Mouse (Mus musculus): Measurements from ENCODE around the gene Acad11. TPM values are rescaled to one million over a fixed set of nuclear protein-coding genes. Genes with fewer than 3 reads are reported as not detected.

Gene Acad11
- polyA plus RNA-seq, 1 experiment from 2014 or later = 11.1 TPM

DNA sequence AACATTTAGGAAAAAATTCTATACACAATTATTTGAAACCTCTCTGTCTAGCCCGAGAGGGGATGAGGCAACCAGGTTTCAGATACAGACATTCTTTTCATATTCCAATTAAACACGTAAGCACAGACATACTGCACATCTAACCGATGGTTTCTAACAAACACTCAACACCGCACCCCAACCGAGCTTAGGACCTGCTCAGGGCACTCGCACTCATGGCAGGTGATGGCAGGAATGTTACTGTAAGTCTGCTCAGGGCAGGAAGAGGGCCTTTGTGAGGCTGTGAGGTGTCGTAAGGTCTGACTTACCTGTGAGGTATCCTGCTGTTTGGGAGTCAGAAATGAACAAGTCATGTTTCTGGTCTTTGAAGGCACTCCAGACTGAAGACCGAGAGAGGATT lies 93.3 kb downstream of the Acad11 start:
- H3K4me1 ChIP-seq (ENCODE audit: control insufficient read depth, insufficient read depth, low read length) = no peaks in the 10 kb centered on the region
- no peaks in the 10 kb centered on the region for H3K27me3 ChIP-seq (ENCODE audit: control insufficient read depth, insufficient read depth, low read length)
- H3K27ac ChIP-seq (replicated peaks; ENCODE audit: low read depth, low read length) = no peak overlapping the region
- no peak overlapping the region for H3K4me2 ChIP-seq (ENCODE audit: low read depth, low read length)
- DNase-seq (ENCODE audit: low spot score) = no peak
- H3K4me3 ChIP-seq (ENCODE audit: low read depth, low read length) = no peak overlapping the region
- no peak overlapping the region for H3K9ac ChIP-seq (replicated peaks; ENCODE audit: low read length)
- ATAC-seq (replicated peaks; ENCODE audit: insufficient number of reproducible peaks, low FRiP score, low TSS enrichment, low read depth) = no peak
- peaks cover 14% of the 10 kb centered on the region for H3K36me3 ChIP-seq (replicated peaks; ENCODE audit: control insufficient read depth, insufficient read depth, low read depth, low read length)
- 92% methylated on average over 8 of the region's 8 CpGs for WGBS
- H3K9me3 ChIP-seq (replicated peaks; ENCODE audit: control insufficient read depth, low read length) = no peaks in the 10 kb centered on the region

DNA sequence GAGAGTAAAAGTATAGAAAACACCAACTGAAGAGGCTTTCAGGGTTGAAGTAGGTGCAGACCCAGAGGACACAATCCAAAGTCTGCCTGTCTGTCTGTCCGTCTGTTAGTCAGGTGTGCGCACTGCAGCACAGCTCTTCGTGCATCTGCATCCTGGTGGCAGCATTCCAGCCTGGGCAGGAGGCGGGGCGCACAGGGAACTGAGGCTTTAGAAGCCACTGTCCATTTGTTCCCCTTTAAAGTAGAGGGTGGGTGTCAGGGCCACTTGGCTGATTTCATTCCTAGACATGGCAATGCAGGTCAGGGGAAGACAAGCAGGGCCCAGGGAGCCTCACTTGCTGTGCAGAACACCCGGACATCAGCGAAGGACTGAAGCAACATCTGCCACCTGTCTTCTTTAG lies 94.1 kb downstream of the Acad11 start:
- no peak overlapping the region for H3K4me3 ChIP-seq (ENCODE audit: low read depth, low read length)
- H3K9me3 ChIP-seq (replicated peaks; ENCODE audit: control insufficient read depth, low read length) = no peaks in the 10 kb centered on the region
- H3K9ac ChIP-seq (replicated peaks; ENCODE audit: low read length) = no peak overlapping the region
- H3K4me1 ChIP-seq (ENCODE audit: control insufficient read depth, insufficient read depth, low read length) = no peaks in the 10 kb centered on the region
- H3K27ac ChIP-seq (replicated peaks; ENCODE audit: low read depth, low read length) = no peak overlapping the region
- DNase-seq (ENCODE audit: low spot score) = no peak
- H3K4me2 ChIP-seq (ENCODE audit: low read depth, low read length) = no peak overlapping the region
- no peaks in the 10 kb centered on the region for H3K27me3 ChIP-seq (ENCODE audit: control insufficient read depth, insufficient read depth, low read length)
- no peak for ATAC-seq (replicated peaks; ENCODE audit: insufficient number of reproducible peaks, low FRiP score, low TSS enrichment, low read depth)
- WGBS = 98% methylated on average over 7 of the region's 7 CpGs
- peaks cover 14% of the 10 kb centered on the region for H3K36me3 ChIP-seq (replicated peaks; ENCODE audit: control insufficient read depth, insufficient read depth, low read depth, low read length)

DNA sequence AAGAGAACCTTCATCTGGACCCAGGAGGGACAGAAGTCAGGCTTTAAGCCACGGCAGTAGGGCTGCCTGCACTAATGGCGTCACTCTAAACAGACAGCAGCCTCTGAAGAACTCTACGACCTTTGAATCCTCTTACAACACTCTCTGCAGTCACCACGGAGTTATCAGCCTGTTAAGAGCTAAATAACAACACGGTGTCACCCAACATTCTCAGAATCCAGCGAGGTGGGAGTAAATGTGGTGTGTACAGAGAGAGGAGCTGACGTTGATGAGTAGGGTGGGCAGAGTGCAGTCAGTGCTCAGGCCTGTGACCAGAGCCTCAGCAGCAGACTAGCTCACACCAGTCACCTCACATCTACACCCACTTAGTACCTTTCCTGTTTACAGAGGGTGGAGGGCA lies 97.9 kb downstream of the Acad11 start:
- Histone ChIP-seq H3K27me3 (ENCODE audit: control insufficient read depth, insufficient read depth, low read length) (no peaks in the 10 kb centered on the region), H3K36me3 (replicated peaks; ENCODE audit: control insufficient read depth, insufficient read depth, low read depth, low read length) (peaks cover 12% of the 10 kb centered on the region), H3K4me3 (ENCODE audit: low read depth, low read length) (no peak overlapping the region), H3K9ac (replicated peaks; ENCODE audit: low read length) (no peak overlapping the region), H3K4me2 (ENCODE audit: low read depth, low read length) (no peak overlapping the region), H3K4me1 (ENCODE audit: control insufficient read depth, insufficient read depth, low read length) (no peaks in the 10 kb centered on the region), H3K27ac (replicated peaks; ENCODE audit: low read depth, low read length) (no peak overlapping the region), H3K9me3 (replicated peaks; ENCODE audit: control insufficient read depth, low read length) (no peaks in the 10 kb centered on the region)
- ATAC-seq (replicated peaks; ENCODE audit: insufficient number of reproducible peaks, low FRiP score, low TSS enrichment, low read depth) (no peak), DNase-seq (ENCODE audit: low spot score) (no peak)
- WGBS = 88% methylated on average over 7 of the region's 7 CpGs

GRCm38 (mm10) chr9:104164194-104164593 lies 101.0 kb downstream of the Acad11 start:
- no peak overlapping the region for H3K4me3 ChIP-seq (ENCODE audit: low read depth, low read length)
- H3K9ac ChIP-seq (replicated peaks; ENCODE audit: low read length) = no peak overlapping the region
- ATAC-seq (replicated peaks; ENCODE audit: insufficient number of reproducible peaks, low FRiP score, low TSS enrichment, low read depth) (no peak), DNase-seq (ENCODE audit: low spot score) (no peak)
- H3K4me2 ChIP-seq (ENCODE audit: low read depth, low read length) = no peak overlapping the region
- no peaks in the 10 kb centered on the region for H3K9me3 ChIP-seq (replicated peaks; ENCODE audit: control insufficient read depth, low read length)
- no peaks in the 10 kb centered on the region for H3K27me3 ChIP-seq (ENCODE audit: control insufficient read depth, insufficient read depth, low read length)
- 85% methylated on average over 5 of the region's 5 CpGs for WGBS
- no peak overlapping the region for H3K27ac ChIP-seq (replicated peaks; ENCODE audit: low read depth, low read length)
- no peaks in the 10 kb centered on the region for H3K4me1 ChIP-seq (ENCODE audit: control insufficient read depth, insufficient read depth, low read length)
- peaks cover 10% of the 10 kb centered on the region for H3K36me3 ChIP-seq (replicated peaks; ENCODE audit: control insufficient read depth, insufficient read depth, low read depth, low read length)

GRCm38 (mm10) chr9:104165926-104166325 lies 102.7 kb downstream of the Acad11 start:
- Histone ChIP-seq H3K9ac (replicated peaks; ENCODE audit: low read length) (no peak overlapping the region), H3K4me1 (ENCODE audit: control insufficient read depth, insufficient read depth, low read length) (no peaks in the 10 kb centered on the region), H3K4me2 (ENCODE audit: low read depth, low read length) (no peak overlapping the region), H3K27ac (replicated peaks; ENCODE audit: low read depth, low read length) (no peak overlapping the region), H3K27me3 (ENCODE audit: control insufficient read depth, insufficient read depth, low read length) (no peaks in the 10 kb centered on the region), H3K9me3 (replicated peaks; ENCODE audit: control insufficient read depth, low read length) (no peaks in the 10 kb centered on the region), H3K4me3 (ENCODE audit: low read depth, low read length) (no peak overlapping the region), H3K36me3 (replicated peaks; ENCODE audit: control insufficient read depth, insufficient read depth, low read depth, low read length) (peaks cover 9% of the 10 kb centered on the region)
- 94% methylated on average over 5 of the region's 5 CpGs for WGBS
- DNase-seq (ENCODE audit: low spot score) (no peak), ATAC-seq (replicated peaks; ENCODE audit: insufficient number of reproducible peaks, low FRiP score, low TSS enrichment, low read depth) (no peak)

DNA sequence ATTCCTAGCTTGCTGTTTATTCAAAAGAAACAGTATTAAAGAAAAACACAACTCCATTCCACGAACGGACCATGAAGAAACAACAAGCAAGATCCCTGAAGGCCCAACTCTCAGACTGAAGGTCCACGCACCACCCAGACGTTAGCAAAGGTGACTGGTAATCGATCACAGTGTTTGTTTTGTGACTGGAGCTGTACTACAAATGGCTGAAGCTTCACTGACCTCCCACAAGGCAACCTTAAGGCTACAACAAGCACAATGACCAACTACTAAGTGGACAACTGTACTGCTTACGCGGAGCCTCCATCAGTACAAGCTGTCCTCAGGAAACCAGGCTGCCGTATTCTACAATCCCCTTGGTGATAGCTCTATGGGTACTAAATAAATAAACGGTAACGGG lies 106.8 kb downstream of the Acad11 start:
- ATAC-seq (replicated peaks; ENCODE audit: insufficient number of reproducible peaks, low FRiP score, low TSS enrichment, low read depth) = no peak
- peaks cover 3% of the 10 kb centered on the region for H3K36me3 ChIP-seq (replicated peaks; ENCODE audit: control insufficient read depth, insufficient read depth, low read depth, low read length)
- WGBS = 95% methylated on average over 10 of the region's 10 CpGs

DNA sequence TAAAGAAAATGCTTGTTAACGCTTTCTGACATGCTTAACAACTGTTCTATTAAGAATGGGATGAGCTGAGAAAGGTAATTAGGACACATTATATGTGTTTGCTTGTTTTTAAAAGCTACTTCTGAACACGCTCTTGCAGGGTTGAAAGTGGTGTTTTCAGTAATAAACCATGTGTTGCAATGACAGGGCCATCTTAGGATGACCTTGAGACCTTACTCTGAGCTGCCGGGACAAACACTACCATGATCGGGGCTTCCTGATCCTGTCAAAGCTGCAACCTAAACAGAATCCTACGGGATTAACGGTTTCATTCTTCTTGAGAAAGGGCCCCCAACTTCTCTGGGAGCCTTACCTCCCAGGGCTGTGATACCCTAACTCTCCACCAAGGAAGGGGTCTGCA lies 108.5 kb downstream of the Acad11 start:
- no peaks in the 10 kb centered on the region for H3K4me1 ChIP-seq (ENCODE audit: control insufficient read depth, insufficient read depth, low read length)
- peaks cover 3% of the 10 kb centered on the region for H3K36me3 ChIP-seq (replicated peaks; ENCODE audit: control insufficient read depth, insufficient read depth, low read depth, low read length)
- H3K9ac ChIP-seq (replicated peaks; ENCODE audit: low read length) = no peak overlapping the region
- H3K9me3 ChIP-seq (replicated peaks; ENCODE audit: control insufficient read depth, low read length) = no peaks in the 10 kb centered on the region
- no peaks in the 10 kb centered on the region for H3K27me3 ChIP-seq (ENCODE audit: control insufficient read depth, insufficient read depth, low read length)
- no peak overlapping the region for H3K27ac ChIP-seq (replicated peaks; ENCODE audit: low read depth, low read length)
- WGBS = 89% methylated on average over 6 of the region's 6 CpGs
- H3K4me2 ChIP-seq (ENCODE audit: low read depth, low read length) = no peak overlapping the region
- H3K4me3 ChIP-seq (ENCODE audit: low read depth, low read length) = no peak overlapping the region
- DNase-seq (ENCODE audit: low spot score) (no peak), ATAC-seq (replicated peaks; ENCODE audit: insufficient number of reproducible peaks, low FRiP score, low TSS enrichment, low read depth) (no peak)

More for the DNA sequence above, 106.8 kb downstream of the Acad11 start:
- DNase-seq (ENCODE audit: low spot score) = no peak
- Histone ChIP-seq H3K9ac (replicated peaks; ENCODE audit: low read length) (no peak overlapping the region), H3K9me3 (replicated peaks; ENCODE audit: control insufficient read depth, low read length) (no peaks in the 10 kb centered on the region), H3K27ac (replicated peaks; ENCODE audit: low read depth, low read length) (no peak overlapping the region), H3K4me1 (ENCODE audit: control insufficient read depth, insufficient read depth, low read length) (no peaks in the 10 kb centered on the region), H3K27me3 (ENCODE audit: control insufficient read depth, insufficient read depth, low read length) (no peaks in the 10 kb centered on the region), H3K4me3 (ENCODE audit: low read depth, low read length) (no peak overlapping the region), H3K4me2 (ENCODE audit: low read depth, low read length) (no peak overlapping the region)

GRCm38 (mm10) chr9:104172342-104172741 lies 109.2 kb downstream of the Acad11 start:
- H3K4me1 ChIP-seq (ENCODE audit: control insufficient read depth, insufficient read depth, low read length) = no peaks in the 10 kb centered on the region
- WGBS = 93% methylated on average over 6 of the region's 6 CpGs
- no peak for ATAC-seq (replicated peaks; ENCODE audit: insufficient number of reproducible peaks, low FRiP score, low TSS enrichment, low read depth)

More at GRCm38 (mm10) chr9:104172342-104172741, 109.2 kb downstream of the Acad11 start:
- H3K27ac ChIP-seq (replicated peaks; ENCODE audit: low read depth, low read length) = no peak overlapping the region
- H3K4me2 ChIP-seq (ENCODE audit: low read depth, low read length) = no peak overlapping the region
- DNase-seq (ENCODE audit: low spot score) = no peak
- peaks cover 3% of the 10 kb centered on the region for H3K36me3 ChIP-seq (replicated peaks; ENCODE audit: control insufficient read depth, insufficient read depth, low read depth, low read length)
- H3K4me3 ChIP-seq (ENCODE audit: low read depth, low read length) = no peak overlapping the region
- no peaks in the 10 kb centered on the region for H3K27me3 ChIP-seq (ENCODE audit: control insufficient read depth, insufficient read depth, low read length)
- H3K9me3 ChIP-seq (replicated peaks; ENCODE audit: control insufficient read depth, low read length) = no peaks in the 10 kb centered on the region
- H3K9ac ChIP-seq (replicated peaks; ENCODE audit: low read length) = no peak overlapping the region
